9 mouse cellular contexts compared by ENCODE assay signal in the genomic region with DNA sequence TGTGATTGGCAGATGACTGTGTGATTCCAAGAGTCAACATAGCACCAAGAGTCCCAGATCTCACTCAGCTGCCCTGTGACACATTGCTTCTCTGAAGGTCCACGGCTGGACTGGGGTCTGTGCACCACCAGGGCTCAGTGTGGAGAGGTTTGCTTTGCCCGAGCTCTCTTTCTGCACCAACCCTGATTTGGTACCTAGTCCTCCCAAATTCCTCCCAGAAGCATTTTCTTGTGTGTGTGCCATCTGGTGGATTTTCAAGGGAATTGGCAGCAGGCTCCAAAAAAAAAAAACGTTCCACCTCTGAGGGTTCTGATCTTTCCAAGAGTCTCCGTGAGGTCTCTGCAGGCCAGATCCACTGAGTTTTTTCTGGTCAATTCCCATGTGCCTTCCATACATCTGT.
A peak's percentile ranks its signal among the peaks of the same experiment; 100 is the strongest.
DNase-seq lines count a peak whose midpoint lies in the region; ATAC-seq and TF ChIP-seq lines count a peak whose summit lies in the region.
"Had no signal": no experiment of that assay in that cellular context is flagged by ENCODE, and none has a peak within 500 bp of the region (broad histone marks: within the 10 kb centered on the region; RNA-seq: fewer than 3 reads in every experiment).

No protein-coding gene starts in this region.

- TF ChIP-seq CTCF in layer of hippocampus, adult 2 months (conservative IDR thresholded peaks at IDR 0.05), result peak; percentile 74
- TF ChIP-seq CTCF in liver, postnatal 0 days (IDR thresholded peaks at IDR 0.05; ENCODE audit: low read depth), result peak; percentile 59

- no peak overlapping the region for H3K9ac ChIP-seq in liver, postnatal 0 days (replicated peaks)
- H3K9ac ChIP-seq: limb, embryonic 13.5 days had no signal

- H3K4me1 ChIP-seq in liver, postnatal 0 days (ENCODE audit: insufficient read depth), result no peaks in the 10 kb centered on the region

- 30% methylated on average over 4 of the region's 4 CpGs for WGBS in liver, postnatal 0 days (ENCODE audit: insufficient replicate concordance)

- no peaks in the 10 kb centered on the region for H3K27me3 ChIP-seq in liver, postnatal 0 days (ENCODE audit: insufficient read depth, low read length)
- H3K27me3 ChIP-seq: limb, embryonic 13.5 days had no signal

- H3K4me2 ChIP-seq in liver, postnatal 0 days (ENCODE audit: low read depth, low read length), result peak overlapping the region; percentile 31; the same call in 1 of the 2 replicates
- H3K4me2 ChIP-seq: limb, embryonic 13.5 days had no signal

- no peak overlapping the region for H3K4me3 ChIP-seq in layer of hippocampus, adult 2 months
- no peak overlapping the region for H3K4me3 ChIP-seq in liver, postnatal 0 days (ENCODE audit: low read depth, low read length)
- H3K4me3 ChIP-seq: limb, embryonic 13.5 days had no signal

- H3K27ac ChIP-seq in layer of hippocampus, adult 2 months, result no peak overlapping the region
- H3K27ac ChIP-seq in liver, postnatal 0 days (ENCODE audit: low read depth), result no peak overlapping the region
- H3K27ac ChIP-seq: limb, embryonic 13.5 days had no signal

- no peaks in the 10 kb centered on the region for H3K36me3 ChIP-seq in liver, postnatal 0 days (replicated peaks; ENCODE audit: insufficient read depth, low read length)
- H3K36me3 ChIP-seq: limb, embryonic 13.5 days had no signal

- no peak for TF ChIP-seq EP300 in liver, postnatal 0 days (IDR thresholded peaks at IDR 0.05; ENCODE audit: low read depth)

- peak; percentile 64; the same call in 1 of the 2 replicates for ATAC-seq in cerebellum, adult (ENCODE audit: insufficient number of reproducible peaks, low FRiP score, low TSS enrichment)
- no peak for ATAC-seq in liver, postnatal 0 days

- H3K9me3 ChIP-seq in liver, postnatal 0 days (ENCODE audit: low read length), result no peaks in the 10 kb centered on the region
- H3K9me3 ChIP-seq: limb, embryonic 13.5 days had no signal

- DNase-seq in cerebellum, adult 9-11 months, result no peak
- peak; percentile 14 to 16 for DNase-seq in layer of hippocampus, adult 2 months (ENCODE audit: low spot score in 2 of 2)
- no peak for DNase-seq in layer of hippocampus, postnatal 25 days (ENCODE audit: extremely low spot score in 1 of 2, low spot score in 1 of 2)
- DNase-seq in adipocyte (ENCODE audit: low spot score), result peak; percentile 71
- no peak for DNase-seq in liver, postnatal 0 days
- no peak for DNase-seq in T-cell, adult 2 months (ENCODE audit: low spot score)
- DNase-seq in neural tube, embryonic 10.5 days (ENCODE audit: extremely low spot score, low spot score), result no peak

Comparison
In these comparisons a context has a peak if more than half of its experiments do, and no peak if none do; other contexts are left out.
1. DNase-seq: peak in layer of hippocampus, adult 2 months (2 of 2) and adipocyte (single experiment); none in cerebellum, adult 9-11 months (single experiment), layer of hippocampus, postnatal 25 days (0 of 2), liver, postnatal 0 days (single experiment), T-cell, adult 2 months (single experiment) and neural tube, embryonic 10.5 days (single experiment).